Mouse (Mus musculus) liver, adult 2 months (tissue): ENCODE data around the gene Pmch.

Source experiments
- CTCF ChIP-seq: fragments of 200-500 bp; IDR thresholded peaks from 2 replicates; pipeline ENCODE4 v1.5.1; 2011; ENCODE audit warnings: low read depth, low read length, control low read depth
- POLR2A ChIP-seq: fragments of 200-500 bp; IDR thresholded peaks from 2 replicates; pipeline ENCODE4 v1.6.1; 2011; ENCODE audit warnings: low read length, control low read depth; ENCODE audit not compliant: insufficient read depth; ENCODE audit errors: extremely low read depth

GRCm38 (mm10) chr10:88056950-88057649 lies 33.8 kb upstream of the Pmch start:
- TF ChIP-seq CTCF = peak; percentile 54
- no peak for TF ChIP-seq POLR2A
